ENCODE assay signal across 5 mouse cellular contexts in genomic region chr7:6588766-6589165, GRCm38 (mm10).
DNase-seq lines count a peak whose midpoint lies in the region.

No protein-coding gene starts in this region.

- DNase-seq in ES-CJ7 (ENCODE audit: low read depth, low spot score) (peak; percentile 52), NIH3T3 (ENCODE audit: low read depth) (peak; percentile 6), R1 (ENCODE audit: low read depth, low spot score) (peak; percentile 68), ZHBTc4 (ENCODE audit: low read depth, low spot score) (peak; percentile 70)
- peak; percentile 71 for DNase-seq in heart, adult 11 months

Comparison
In these comparisons a context has a peak if more than half of its experiments do, and no peak if none do; other contexts are left out.
1. Peak in every context shown above with its lines: DNase-seq.
2. DNase-seq: peak in every context shown above with its lines; median percentile 71 in heart, adult 11 months; 70 in ZHBTc4; 68 in R1; 52 in ES-CJ7; 6 in NIH3T3.